14 mouse cellular contexts compared by ENCODE assay signal in genomic region chr15:12340536-12341400, GRCm38 (mm10). TPM values are rescaled to one million over a fixed set of nuclear protein-coding genes. Genes with fewer than 3 reads are reported as not detected.
A peak's percentile ranks its signal among the peaks of the same experiment; 100 is the strongest.
DNase-seq lines count a peak whose midpoint lies in the region; ATAC-seq and TF ChIP-seq lines count a peak whose summit lies in the region.
"Had no signal": no experiment of that assay in that cellular context is flagged by ENCODE, and none has a peak within 500 bp of the region (broad histone marks: within the 10 kb centered on the region; RNA-seq: fewer than 3 reads in every experiment).

No protein-coding gene starts in this region.

- no peak for ATAC-seq in forebrain, embryonic 13.5 days
- no peak for ATAC-seq in forebrain, embryonic 16.5 days
- peak; percentile 47; the same call in 1 of the 2 replicates for ATAC-seq in stomach, embryonic 15.5 days (ENCODE audit: insufficient read depth, low FRiP score, low read depth)
- ATAC-seq in stomach, postnatal 0 days (ENCODE audit: low FRiP score, low TSS enrichment) = no peak
- ATAC-seq in liver, embryonic 12.5 days = peak; percentile 75
- no peak for ATAC-seq in midbrain, embryonic 16.5 days

- peaks cover 10% of the 10 kb centered on the region for H3K4me1 ChIP-seq in forebrain, embryonic 13.5 days
- H3K4me1 ChIP-seq in forebrain, embryonic 16.5 days (replicated peaks; ENCODE audit: control insufficient read depth, insufficient read depth, low read length) = peaks cover 3% of the 10 kb centered on the region; the same call in 1 of the 2 replicates
- H3K4me1 ChIP-seq in stomach, embryonic 15.5 days = no peaks in the 10 kb centered on the region
- no peaks in the 10 kb centered on the region; the same call in 1 of the 2 replicates for H3K4me1 ChIP-seq in stomach, postnatal 0 days (replicated peaks; ENCODE audit: control insufficient read depth, insufficient read depth)
- peaks cover 67% of the 10 kb centered on the region for H3K4me1 ChIP-seq in liver, embryonic 12.5 days
- peaks cover 9% of the 10 kb centered on the region for H3K4me1 ChIP-seq in midbrain, embryonic 16.5 days (ENCODE audit: control insufficient read depth, insufficient read depth, low read length)

- TF ChIP-seq CTCF in stomach, postnatal 0 days (IDR thresholded peaks at IDR 0.05; ENCODE audit: low read depth) = no peak

- H3K27ac ChIP-seq in forebrain, embryonic 13.5 days = peak overlapping the region; percentile 57; the same call in 1 of the 2 replicates
- H3K27ac ChIP-seq in forebrain, embryonic 16.5 days (ENCODE audit: low read length) = no peak overlapping the region
- no peak overlapping the region for H3K27ac ChIP-seq in stomach, embryonic 15.5 days
- no peak overlapping the region for H3K27ac ChIP-seq in stomach, postnatal 0 days (replicated peaks)
- H3K27ac ChIP-seq in liver, embryonic 12.5 days = peak overlapping the region; percentile 91
- peak overlapping the region; percentile 33; the same call in 1 of the 2 replicates for H3K27ac ChIP-seq in midbrain, embryonic 16.5 days (ENCODE audit: low read length)
- H3K27ac ChIP-seq: heart, embryonic 15.5 days had no signal

- no peak overlapping the region for H3K9ac ChIP-seq in forebrain, embryonic 13.5 days
- H3K9ac ChIP-seq in forebrain, embryonic 16.5 days (replicated peaks; ENCODE audit: low read depth, low read length) = no peak overlapping the region
- no peak overlapping the region for H3K9ac ChIP-seq in stomach, embryonic 15.5 days
- H3K9ac ChIP-seq in stomach, postnatal 0 days (ENCODE audit: low read length) = no peak overlapping the region
- H3K9ac ChIP-seq in liver, embryonic 12.5 days = peak overlapping the region; percentile 66
- H3K9ac ChIP-seq in midbrain, embryonic 16.5 days (ENCODE audit: low read depth, low read length) = no peak overlapping the region
- H3K9ac ChIP-seq: heart, embryonic 15.5 days had no signal

- H3K9me3 ChIP-seq in forebrain, embryonic 13.5 days (replicated peaks) = no peaks in the 10 kb centered on the region
- no peaks in the 10 kb centered on the region for H3K9me3 ChIP-seq in forebrain, embryonic 16.5 days (ENCODE audit: control insufficient read depth, low read length)
- H3K9me3 ChIP-seq in stomach, embryonic 15.5 days = no peaks in the 10 kb centered on the region
- no peaks in the 10 kb centered on the region for H3K9me3 ChIP-seq in stomach, postnatal 0 days (ENCODE audit: control insufficient read depth, low read length)
- H3K9me3 ChIP-seq in liver, embryonic 12.5 days (replicated peaks) = no peaks in the 10 kb centered on the region
- H3K9me3 ChIP-seq in midbrain, embryonic 16.5 days (replicated peaks; ENCODE audit: control insufficient read depth, low read length, poor library complexity, severe bottlenecking) = no peaks in the 10 kb centered on the region
- H3K9me3 ChIP-seq: heart, embryonic 15.5 days had no signal

- DNase-seq in stomach, postnatal 0 days (ENCODE audit: low spot score) = no peak
- no peak for DNase-seq in adrenal gland, postnatal 25 days
- no peak for DNase-seq in ovary, adult 18-20 months (ENCODE audit: low spot score)
- DNase-seq: cerebellum, postnatal 14 days; gastrocnemius, postnatal 25 days; kidney, postnatal 14 days; lung, postnatal 4 days had no signal

- no peak for TF ChIP-seq EP300 in stomach, postnatal 0 days (optimal IDR thresholded peaks at IDR 0.05)

- peaks cover 26% of the 10 kb centered on the region for H3K36me3 ChIP-seq in forebrain, embryonic 13.5 days (ENCODE audit: poor library complexity, severe bottlenecking)
- H3K36me3 ChIP-seq in forebrain, embryonic 16.5 days (ENCODE audit: control insufficient read depth, insufficient read depth) = peaks cover 2% of the 10 kb centered on the region; the same call in 1 of the 2 replicates
- peaks cover 7% of the 10 kb centered on the region for H3K36me3 ChIP-seq in stomach, embryonic 15.5 days
- peaks cover 3% of the 10 kb centered on the region; the same call in 1 of the 2 replicates for H3K36me3 ChIP-seq in stomach, postnatal 0 days (ENCODE audit: control insufficient read depth, insufficient read depth, low read length)
- H3K36me3 ChIP-seq in liver, embryonic 12.5 days = peaks cover 38% of the 10 kb centered on the region
- H3K36me3 ChIP-seq in midbrain, embryonic 16.5 days (ENCODE audit: control insufficient read depth, insufficient read depth, low read length) = peaks cover 5% of the 10 kb centered on the region; the same call in 1 of the 2 replicates

- no peaks in the 10 kb centered on the region for H3K27me3 ChIP-seq in forebrain, embryonic 13.5 days
- H3K27me3 ChIP-seq in forebrain, embryonic 16.5 days (replicated peaks; ENCODE audit: control insufficient read depth, insufficient read depth, low read length) = no peaks in the 10 kb centered on the region
- H3K27me3 ChIP-seq in stomach, embryonic 15.5 days (replicated peaks) = no peaks in the 10 kb centered on the region
- no peaks in the 10 kb centered on the region for H3K27me3 ChIP-seq in stomach, postnatal 0 days (ENCODE audit: control insufficient read depth, insufficient read depth, low read length)
- H3K27me3 ChIP-seq in liver, embryonic 12.5 days (replicated peaks) = no peaks in the 10 kb centered on the region
- H3K27me3 ChIP-seq in midbrain, embryonic 16.5 days (ENCODE audit: control insufficient read depth, insufficient read depth, low read depth, low read length) = no peaks in the 10 kb centered on the region
- H3K27me3 ChIP-seq: heart, embryonic 15.5 days had no signal

- H3K4me2 ChIP-seq in forebrain, embryonic 13.5 days = no peak overlapping the region
- no peak overlapping the region for H3K4me2 ChIP-seq in forebrain, embryonic 16.5 days (ENCODE audit: low read length)
- no peak overlapping the region for H3K4me2 ChIP-seq in stomach, embryonic 15.5 days
- H3K4me2 ChIP-seq in stomach, postnatal 0 days (replicated peaks; ENCODE audit: low read depth) = no peak overlapping the region
- peak overlapping the region; percentile 68 for H3K4me2 ChIP-seq in liver, embryonic 12.5 days
- H3K4me2 ChIP-seq in midbrain, embryonic 16.5 days (ENCODE audit: low read length) = no peak overlapping the region
- H3K4me2 ChIP-seq: heart, embryonic 15.5 days had no signal

- 25% methylated on average over 5 of the region's 5 CpGs for WGBS in forebrain, embryonic 13.5 days
- 31% methylated on average over 5 of the region's 5 CpGs for WGBS in forebrain, embryonic 16.5 days
- WGBS in stomach, embryonic 15.5 days = 75% methylated on average over 5 of the region's 5 CpGs
- 72% methylated on average over 5 of the region's 5 CpGs for WGBS in stomach, postnatal 0 days
- WGBS in liver, embryonic 12.5 days (ENCODE audit: insufficient replicate concordance) = 29% methylated on average over 5 of the region's 5 CpGs
- 27% methylated on average over 5 of the region's 5 CpGs for WGBS in midbrain, embryonic 16.5 days

- H3K4me3 ChIP-seq in forebrain, embryonic 13.5 days = no peak overlapping the region
- no peak overlapping the region for H3K4me3 ChIP-seq in forebrain, embryonic 16.5 days (replicated peaks; ENCODE audit: low read length)
- H3K4me3 ChIP-seq in stomach, embryonic 15.5 days (replicated peaks) = no peak overlapping the region
- no peak overlapping the region for H3K4me3 ChIP-seq in stomach, postnatal 0 days (ENCODE audit: low read depth, low read length)
- H3K4me3 ChIP-seq in liver, embryonic 12.5 days = peak overlapping the region; percentile 26
- no peak overlapping the region for H3K4me3 ChIP-seq in midbrain, embryonic 16.5 days (ENCODE audit: low read depth, low read length)
- H3K4me3 ChIP-seq: heart, embryonic 15.5 days had no signal

RNA-seq across cellular contexts. Expression of gene 1810049J17Rik, which starts 19.1 kb away (rescaled TPM):
- 0.81 TPM in 1 of 2 replicates, not detected in the other for polyA plus RNA-seq in forebrain, embryonic 13.5 days (2015; fragmentation: Nextera tagmentation; extraction: Ambion mirVana)
- polyA plus RNA-seq in forebrain, embryonic 16.5 days (2015; fragmentation: Nextera tagmentation; extraction: Ambion mirVana) = not detected in 2 replicates
- 0.39 TPM in 1 of 2 replicates, not detected in the other for polyA plus RNA-seq in stomach, embryonic 15.5 days (2015; fragmentation: Nextera tagmentation; extraction: Ambion mirVana)
- 2.0 and 3.9 TPM in 2 replicates for polyA plus RNA-seq in stomach, postnatal 0 days (2015; fragmentation: Nextera tagmentation; extraction: Ambion mirVana)
- polyA plus RNA-seq in liver, embryonic 12.5 days (2016; fragmentation: Nextera tagmentation; extraction: Ambion mirVana) = 1.2 and 1.9 TPM in 2 replicates
- polyA plus RNA-seq in midbrain, embryonic 16.5 days (2015; fragmentation: Nextera tagmentation; extraction: Ambion mirVana) = not detected in 2 replicates
- not detected in 2 replicates for total RNA-seq in adrenal gland, postnatal 25 days (2021)
- polyA plus RNA-seq: heart, embryonic 15.5 days; small intestine, adult 2 months had no signal

RNA-seq across cellular contexts. Expression of gene Golph3, which starts 19.5 kb away (rescaled TPM):
- 62.4 and 63.8 TPM in 2 replicates for polyA plus RNA-seq in forebrain, embryonic 13.5 days (2015; fragmentation: Nextera tagmentation; extraction: Ambion mirVana)
- 56.7 and 70.2 TPM in 2 replicates for polyA plus RNA-seq in forebrain, embryonic 16.5 days (2015; fragmentation: Nextera tagmentation; extraction: Ambion mirVana)
- 91.3 and 91.4 TPM in 2 replicates for polyA plus RNA-seq in stomach, embryonic 15.5 days (2015; fragmentation: Nextera tagmentation; extraction: Ambion mirVana)
- 70.7 and 73.9 TPM in 2 replicates for polyA plus RNA-seq in stomach, postnatal 0 days (2015; fragmentation: Nextera tagmentation; extraction: Ambion mirVana)
- polyA plus RNA-seq in liver, embryonic 12.5 days (2016; fragmentation: Nextera tagmentation; extraction: Ambion mirVana) = 79.8 and 82.7 TPM in 2 replicates
- polyA plus RNA-seq in midbrain, embryonic 16.5 days (2015; fragmentation: Nextera tagmentation; extraction: Ambion mirVana) = 61.6 and 61.7 TPM in 2 replicates
- total RNA-seq in adrenal gland, postnatal 25 days (2021) = 132 and 135 TPM in 2 replicates

Comparison
In these comparisons a context has a peak if more than half of its experiments do, and no peak if none do; other contexts are left out.
1. ATAC-seq: peak in stomach, embryonic 15.5 days (single experiment) and liver, embryonic 12.5 days (single experiment); none in forebrain, embryonic 13.5 days (single experiment), forebrain, embryonic 16.5 days (single experiment), stomach, postnatal 0 days (single experiment) and midbrain, embryonic 16.5 days (single experiment).
2. H3K27ac ChIP-seq: peak in forebrain, embryonic 13.5 days (single experiment), liver, embryonic 12.5 days (single experiment) and midbrain, embryonic 16.5 days (single experiment); none in forebrain, embryonic 16.5 days (single experiment), stomach, embryonic 15.5 days (single experiment) and stomach, postnatal 0 days (single experiment).